Mouse (Mus musculus): ENCODE data around the gene Cyp2j7.

DNA sequence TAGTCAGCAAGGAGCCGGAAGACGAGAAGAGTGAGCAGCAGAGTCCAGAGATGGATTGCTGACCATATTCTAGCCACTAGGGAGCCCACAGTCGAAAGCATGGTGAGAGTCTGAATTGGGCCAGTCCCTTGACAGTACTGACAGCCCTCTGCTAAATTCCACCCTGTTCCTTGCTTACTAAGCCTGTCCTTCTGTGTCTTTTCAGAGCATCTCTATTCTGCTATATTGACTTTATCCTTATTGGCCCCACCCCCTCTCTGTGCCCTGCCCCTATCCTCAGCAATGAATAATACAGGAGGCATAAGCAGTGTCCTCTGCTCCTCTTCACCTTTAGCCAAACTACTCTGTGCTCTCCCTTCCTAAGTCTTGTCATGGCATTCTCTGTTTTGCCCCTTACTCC, at the start of gene Cyp2j7:
- no peak for TF ChIP-seq CTCF (IDR thresholded peaks at IDR 0.05; ENCODE audit: borderline replicate concordance, extremely low read depth, insufficient read depth, insufficient read length)
- TF ChIP-seq POLR2A (IDR thresholded peaks at IDR 0.05; ENCODE audit: borderline replicate concordance, extremely low read depth, insufficient read depth, insufficient read length, poor library complexity, severe bottlenecking), result no peak
